9 mouse cellular contexts compared by ENCODE assay signal in genomic region chr11:69067601-69068000, GRCm38 (mm10). TPM values are rescaled to one million over a fixed set of nuclear protein-coding genes. Genes with fewer than 3 reads are reported as not detected.
DNase-seq lines count a peak whose midpoint lies in the region; TF ChIP-seq lines count a peak whose summit lies in the region.
"Had no signal": no experiment of that assay in that cellular context is flagged by ENCODE, and none has a peak within 500 bp of the region (broad histone marks: within the 10 kb centered on the region; RNA-seq: fewer than 3 reads in every experiment).

No protein-coding gene starts in this region.

- no peak for TF ChIP-seq CTCF in lung, adult 2 months (IDR thresholded peaks at IDR 0.05; ENCODE audit: insufficient read depth, low read length)
- TF ChIP-seq CTCF in small intestine, adult 2 months (IDR thresholded peaks at IDR 0.05; ENCODE audit: extremely low read depth, insufficient read length, insufficient replicate concordance, low read depth, low read length) = no peak

- H3K27ac ChIP-seq in small intestine, adult 2 months (ENCODE audit: insufficient read depth, low read depth, low read length) = peak overlapping the region; percentile 70
- H3K27ac ChIP-seq: hindbrain, embryonic 13.5 days; limb, embryonic 13.5 days had no signal

- no peak for TF ChIP-seq POLR2A in lung, adult 2 months (IDR thresholded peaks at IDR 0.05; ENCODE audit: borderline replicate concordance, extremely low read depth, low read depth, low read length)
- TF ChIP-seq POLR2A in small intestine, adult 2 months (IDR thresholded peaks at IDR 0.05; ENCODE audit: low read depth, low read length) = no peak

- 28% methylated on average over 6 of the region's 6 CpGs for WGBS in lung, adult 2 months
- 26% methylated on average over 6 of the region's 6 CpGs for WGBS in small intestine, adult 2 months

- H3K36me3 ChIP-seq in small intestine, adult 2 months (ENCODE audit: control insufficient read depth, insufficient read depth, low read length) = no peaks in the 10 kb centered on the region
- H3K36me3 ChIP-seq: hindbrain, embryonic 13.5 days; limb, embryonic 13.5 days had no signal

- H3K27me3 ChIP-seq in small intestine, adult 2 months (ENCODE audit: control insufficient read depth, insufficient read depth, low read length) = no peaks in the 10 kb centered on the region
- H3K27me3 ChIP-seq: hindbrain, embryonic 13.5 days; limb, embryonic 13.5 days had no signal

- intact Hi-C loops in heart, postnatal 25 days (cut with DNase I) = loop anchor here (1.0 to 10.0 kb wide), 2 partner anchors 83 to 177 kb away; no protein-coding TSS in a partner anchor

- no peak overlapping the region for H3K4me3 ChIP-seq in lung, adult 2 months (replicated peaks; ENCODE audit: extremely low read depth, low read depth, low read length)
- H3K4me3 ChIP-seq in small intestine, adult 2 months (ENCODE audit: low read depth, low read length) = no peak overlapping the region

- peak; percentile 56 to 70 for DNase-seq in lung, adult 18-20 months
- no peak for DNase-seq in lung, adult 2 months
- DNase-seq in brain, adult 2 months (ENCODE audit: low read depth, low spot score) = peak; percentile 25
- peak; percentile 59 for DNase-seq in heart, postnatal 25 days (ENCODE audit: low spot score)
- no peak for DNase-seq in thymus, postnatal 25 days
- DNase-seq in kidney, postnatal 10 days = no peak

- H3K4me1 ChIP-seq in lung, adult 2 months (ENCODE audit: control insufficient read depth, insufficient read depth, low read length) = peaks cover 18% of the 10 kb centered on the region
- H3K4me1 ChIP-seq in small intestine, adult 2 months (ENCODE audit: control insufficient read depth, insufficient read depth, insufficient read length, low read length) = peaks cover 10% of the 10 kb centered on the region; the same call in 1 of the 2 replicates

RNA-seq across cellular contexts. Expression of gene Tmem107, which starts 3.0 kb away (rescaled TPM):
- polyA plus RNA-seq in lung, adult 2 months (2012; rRNA removed) = 69.8 and 75.7 TPM in 2 replicates
- 1 to 10 TPM; 4.4 to 9.8 TPM for total RNA-seq in heart, postnatal 25 days (2021)
- polyA plus RNA-seq in small intestine, adult 2 months (2012; rRNA removed) = 11.8 and 12.8 TPM in 2 replicates

RNA-seq across cellular contexts. Expression of gene Borcs6, which starts 8.1 kb away (rescaled TPM):
- polyA plus RNA-seq in lung, adult 2 months (2012; rRNA removed) = 21.0 and 22.8 TPM in 2 replicates
- 10 to 100 TPM; 14.4 to 16.4 TPM for total RNA-seq in heart, postnatal 25 days (2021)
- polyA plus RNA-seq in small intestine, adult 2 months (2012; rRNA removed) = 13.2 and 28.5 TPM in 2 replicates

RNA-seq across cellular contexts. Expression of gene Vamp2, which starts 20.7 kb away (rescaled TPM):
- 120 and 129 TPM in 2 replicates for polyA plus RNA-seq in lung, adult 2 months (2012; rRNA removed)
- 10 to 100 TPM; 59.6 to 65.7 TPM for total RNA-seq in heart, postnatal 25 days (2021)
- polyA plus RNA-seq in small intestine, adult 2 months (2012; rRNA removed) = 33.5 and 84.4 TPM in 2 replicates

RNA-seq across cellular contexts. Expression of gene Aurkb, which starts 22.2 kb away (rescaled TPM):
- 3.2 and 6.8 TPM in 2 replicates for polyA plus RNA-seq in lung, adult 2 months (2012; rRNA removed)
- 1 to 10 TPM in 1 of 2 experiments, under 1 TPM in 1; 0.62 to 1.2 TPM for total RNA-seq in heart, postnatal 25 days (2021)
- polyA plus RNA-seq in small intestine, adult 2 months (2012; rRNA removed) = 15.5 and 30.8 TPM in 2 replicates

RNA-seq across cellular contexts. Expression of gene Per1, which starts 27.4 kb away (rescaled TPM):
- polyA plus RNA-seq in lung, adult 2 months (2012; rRNA removed) = 36.8 and 78.5 TPM in 2 replicates
- total RNA-seq in heart, postnatal 25 days (2021) = 10 to 100 TPM; 32.3 to 61.0 TPM
- polyA plus RNA-seq in small intestine, adult 2 months (2012; rRNA removed) = 5.4 and 13.9 TPM in 2 replicates

Comparison
In these comparisons a context has a peak if more than half of its experiments do, and no peak if none do; other contexts are left out.
1. DNase-seq: peak in lung, adult 18-20 months (2 of 2), brain, adult 2 months (single experiment) and heart, postnatal 25 days (single experiment); none in lung, adult 2 months (single experiment), thymus, postnatal 25 days (single experiment) and kidney, postnatal 10 days (single experiment).